Mouse (Mus musculus): ENCODE data around the gene Dcun1d4. TPM values are rescaled to one million over a fixed set of nuclear protein-coding genes. Genes with fewer than 3 reads are reported as not detected.

Gene Dcun1d4
- 71.0 and 73.2 TPM in 2 replicates for polyA plus RNA-seq (2014; fragmentation: Nextera tagmentation; extraction: Ambion mirVana)

DNA sequence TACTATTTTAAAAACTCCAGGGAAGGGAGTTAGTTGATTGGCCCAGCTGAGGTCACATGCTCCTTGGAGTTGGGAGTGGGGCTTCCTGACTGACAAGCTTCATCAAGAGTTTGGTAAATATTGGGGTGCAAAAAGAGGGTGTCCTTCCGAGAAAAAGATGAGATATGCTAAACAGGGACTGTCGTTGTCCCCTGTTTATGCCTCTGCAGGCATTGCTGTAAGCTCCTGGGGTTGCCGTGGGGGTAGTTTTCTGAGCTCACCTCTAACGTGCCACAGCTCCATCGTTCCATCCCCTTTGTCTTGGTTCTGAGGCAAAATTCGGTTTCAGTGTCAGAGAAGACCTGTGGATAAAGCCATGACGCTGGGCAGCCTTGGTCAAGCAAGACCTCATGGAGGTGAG lies at the start of gene Dcun1d4:
Gene Dcun1d4, plus strand, starts transcription at position 301 of the 400 bp plus-strand sequence.
- H3K9me3 ChIP-seq (ENCODE audit: control insufficient read depth, low read length) = no peaks in the 10 kb centered on the region
- 81% methylated on average over 7 of the region's 7 CpGs for WGBS

DNA sequence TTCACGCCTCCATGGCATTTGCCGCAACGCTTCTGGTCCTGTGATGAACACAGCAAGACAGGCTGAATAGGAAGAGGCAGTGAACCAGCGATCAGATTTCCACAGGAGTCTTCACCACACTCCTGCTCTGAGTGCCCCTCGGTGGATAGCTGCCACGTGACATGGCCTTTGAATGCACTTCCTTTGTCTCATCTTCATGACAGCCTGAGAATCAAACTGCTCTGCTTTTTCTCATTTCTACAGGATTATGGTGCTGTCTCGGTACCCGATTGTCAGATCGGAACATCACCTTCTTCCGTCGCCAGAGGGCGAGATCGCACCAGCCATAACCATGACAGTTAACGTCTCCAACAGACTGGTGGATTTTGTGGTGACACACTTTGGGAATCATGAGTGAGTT lies 49.2 kb upstream of the Dcun1d4 start:
- Histone ChIP-seq H3K4me1 (ENCODE audit: control insufficient read depth, insufficient read depth, low read length) (no peaks in the 10 kb centered on the region), H3K4me2 (ENCODE audit: low read depth) (no peak overlapping the region), H3K27ac (ENCODE audit: low read depth, low read length) (no peak overlapping the region), H3K9ac (ENCODE audit: low read length) (no peak overlapping the region; the same call in 1 of the 2 replicates), H3K27me3 (ENCODE audit: control insufficient read depth, insufficient read depth, low read length) (no peaks in the 10 kb centered on the region), H3K36me3 (ENCODE audit: control insufficient read depth, insufficient read depth, low read length) (no peaks in the 10 kb centered on the region), H3K4me3 (ENCODE audit: low read depth, low read length) (no peak overlapping the region), H3K9me3 (ENCODE audit: control insufficient read depth, low read length) (no peaks in the 10 kb centered on the region)
- ATAC-seq (ENCODE audit: insufficient read depth, low FRiP score, low TSS enrichment) (no peak; the same call in 1 of the 2 replicates), DNase-seq (ENCODE audit: low spot score) (peak; percentile 77)
- WGBS = 27% methylated on average over 14 of the region's 14 CpGs

More for the DNA sequence above, at the start of gene Dcun1d4:
- no peaks in the 10 kb centered on the region for H3K4me1 ChIP-seq (ENCODE audit: control insufficient read depth, insufficient read depth, low read length)
- H3K4me2 ChIP-seq (ENCODE audit: low read depth) = no peak within 1 kb of the TSS
- H3K27me3 ChIP-seq (ENCODE audit: control insufficient read depth, insufficient read depth, low read length) = no peaks in the 10 kb centered on the region
- no peak for ATAC-seq (ENCODE audit: insufficient read depth, low FRiP score, low TSS enrichment)
- no peak within 1 kb of the TSS for H3K9ac ChIP-seq (ENCODE audit: low read length)
- DNase-seq (ENCODE audit: low spot score) = no peak
- no peak within 1 kb of the TSS for H3K4me3 ChIP-seq (ENCODE audit: low read depth, low read length)
- H3K27ac ChIP-seq (ENCODE audit: low read depth, low read length) = no peak within 1 kb of the TSS
- no peaks in the 10 kb centered on the region for H3K36me3 ChIP-seq (ENCODE audit: control insufficient read depth, insufficient read depth, low read length)

DNA sequence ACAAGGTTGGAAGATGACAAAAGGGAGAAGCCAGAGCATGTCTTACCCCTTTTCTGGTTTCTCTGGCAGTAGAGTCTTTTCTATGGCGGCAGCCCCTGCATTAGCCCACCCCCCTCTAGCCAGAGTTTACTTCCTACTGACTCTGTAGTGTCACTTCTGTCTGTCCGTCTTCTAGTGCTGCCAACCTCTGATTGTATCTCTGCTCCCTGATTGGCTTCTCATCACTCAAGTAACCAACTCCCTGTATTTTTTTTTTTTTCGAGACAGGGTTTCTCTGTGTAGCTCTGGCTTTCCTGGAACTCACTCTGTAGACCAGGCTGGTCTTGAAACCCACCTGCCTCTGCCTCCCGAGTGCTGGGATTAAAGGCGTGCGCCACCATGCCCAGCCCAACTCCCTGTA lies 48.0 kb upstream of the Dcun1d4 start:
- WGBS = 84% methylated on average over 6 of the region's 6 CpGs
- H3K27me3 ChIP-seq (ENCODE audit: control insufficient read depth, insufficient read depth, low read length) = no peaks in the 10 kb centered on the region
- DNase-seq (ENCODE audit: low spot score) (no peak), ATAC-seq (ENCODE audit: insufficient read depth, low FRiP score, low TSS enrichment) (no peak)
- H3K9me3 ChIP-seq (ENCODE audit: control insufficient read depth, low read length) = no peaks in the 10 kb centered on the region
- H3K27ac ChIP-seq (ENCODE audit: low read depth, low read length) = no peak overlapping the region
- H3K4me2 ChIP-seq (ENCODE audit: low read depth) = no peak overlapping the region
- no peaks in the 10 kb centered on the region for H3K36me3 ChIP-seq (ENCODE audit: control insufficient read depth, insufficient read depth, low read length)
- no peak overlapping the region for H3K4me3 ChIP-seq (ENCODE audit: low read depth, low read length)
- no peak overlapping the region for H3K9ac ChIP-seq (ENCODE audit: low read length)
- no peaks in the 10 kb centered on the region for H3K4me1 ChIP-seq (ENCODE audit: control insufficient read depth, insufficient read depth, low read length)

- ATAC-seq (ENCODE audit: insufficient read depth, low FRiP score, low TSS enrichment) (no peak), DNase-seq (ENCODE audit: low spot score) (no peak)
- H3K36me3 ChIP-seq (ENCODE audit: control insufficient read depth, insufficient read depth, low read length) = no peaks in the 10 kb centered on the region
- H3K4me1 ChIP-seq (ENCODE audit: control insufficient read depth, insufficient read depth, low read length) = no peaks in the 10 kb centered on the region
- no peak overlapping the region for H3K4me3 ChIP-seq (ENCODE audit: low read depth, low read length)
- no peak overlapping the region for H3K27ac ChIP-seq (ENCODE audit: low read depth, low read length)
- no peaks in the 10 kb centered on the region for H3K27me3 ChIP-seq (ENCODE audit: control insufficient read depth, insufficient read depth, low read length)
- H3K9ac ChIP-seq (ENCODE audit: low read length) = no peak overlapping the region
- H3K4me2 ChIP-seq (ENCODE audit: low read depth) = no peak overlapping the region
- no peaks in the 10 kb centered on the region for H3K9me3 ChIP-seq (ENCODE audit: control insufficient read depth, low read length)
- 80% methylated on average over 7 of the region's 7 CpGs for WGBS
Measured at GRCm38 (mm10) chr5:73434764-73435163, 46.0 kb upstream of the Dcun1d4 start.

DNA sequence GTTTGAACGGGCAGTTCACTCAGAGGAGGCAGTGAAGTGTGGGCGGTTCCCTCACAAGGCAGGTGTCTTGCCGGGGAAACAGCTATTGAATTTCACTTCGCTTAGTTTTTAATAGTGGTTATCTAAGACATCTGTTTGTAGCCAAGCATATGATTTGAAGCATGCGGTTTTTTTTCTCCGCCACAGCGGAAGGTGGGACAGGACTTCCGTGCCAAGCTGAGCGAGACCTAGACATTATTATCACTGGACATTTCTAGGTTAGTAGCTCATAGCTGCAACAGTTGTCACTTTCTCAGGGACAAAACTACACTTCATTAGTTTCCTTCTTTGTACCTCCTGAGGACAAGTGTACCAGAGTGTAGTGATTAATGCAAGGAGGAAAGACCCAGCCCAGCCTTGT lies 38.6 kb upstream of the Dcun1d4 start:
- H3K9ac ChIP-seq (ENCODE audit: low read length) = no peak overlapping the region
- no peaks in the 10 kb centered on the region for H3K9me3 ChIP-seq (ENCODE audit: control insufficient read depth, low read length)
- H3K36me3 ChIP-seq (ENCODE audit: control insufficient read depth, insufficient read depth, low read length) = no peaks in the 10 kb centered on the region
- no peak for DNase-seq (ENCODE audit: low spot score)
- H3K27ac ChIP-seq (ENCODE audit: low read depth, low read length) = no peak overlapping the region
- 82% methylated on average over 9 of the region's 9 CpGs for WGBS
- ATAC-seq (ENCODE audit: insufficient read depth, low FRiP score, low TSS enrichment) = no peak
- no peaks in the 10 kb centered on the region for H3K4me1 ChIP-seq (ENCODE audit: control insufficient read depth, insufficient read depth, low read length)
- no peak overlapping the region for H3K4me2 ChIP-seq (ENCODE audit: low read depth)
- H3K4me3 ChIP-seq (ENCODE audit: low read depth, low read length) = no peak overlapping the region
- H3K27me3 ChIP-seq (ENCODE audit: control insufficient read depth, insufficient read depth, low read length) = no peaks in the 10 kb centered on the region

- H3K27ac ChIP-seq (ENCODE audit: low read depth, low read length) = no peak overlapping the region
- H3K27me3 ChIP-seq (ENCODE audit: control insufficient read depth, insufficient read depth, low read length) = no peaks in the 10 kb centered on the region
- no peak for ATAC-seq (ENCODE audit: insufficient read depth, low FRiP score, low TSS enrichment)
- no peak overlapping the region for H3K4me2 ChIP-seq (ENCODE audit: low read depth)
- H3K4me3 ChIP-seq (ENCODE audit: low read depth, low read length) = no peak overlapping the region
- no peak for DNase-seq (ENCODE audit: low spot score)
- H3K4me1 ChIP-seq (ENCODE audit: control insufficient read depth, insufficient read depth, low read length) = no peaks in the 10 kb centered on the region; the same call in 1 of the 2 replicates
- H3K36me3 ChIP-seq (ENCODE audit: control insufficient read depth, insufficient read depth, low read length) = no peaks in the 10 kb centered on the region
- no peak overlapping the region for H3K9ac ChIP-seq (ENCODE audit: low read length)
- 81% methylated on average over 1 of the region's 1 CpGs for WGBS
- H3K9me3 ChIP-seq (ENCODE audit: control insufficient read depth, low read length) = no peaks in the 10 kb centered on the region
Measured at GRCm38 (mm10) chr5:73450276-73450675, 30.5 kb upstream of the Dcun1d4 start.

DNA sequence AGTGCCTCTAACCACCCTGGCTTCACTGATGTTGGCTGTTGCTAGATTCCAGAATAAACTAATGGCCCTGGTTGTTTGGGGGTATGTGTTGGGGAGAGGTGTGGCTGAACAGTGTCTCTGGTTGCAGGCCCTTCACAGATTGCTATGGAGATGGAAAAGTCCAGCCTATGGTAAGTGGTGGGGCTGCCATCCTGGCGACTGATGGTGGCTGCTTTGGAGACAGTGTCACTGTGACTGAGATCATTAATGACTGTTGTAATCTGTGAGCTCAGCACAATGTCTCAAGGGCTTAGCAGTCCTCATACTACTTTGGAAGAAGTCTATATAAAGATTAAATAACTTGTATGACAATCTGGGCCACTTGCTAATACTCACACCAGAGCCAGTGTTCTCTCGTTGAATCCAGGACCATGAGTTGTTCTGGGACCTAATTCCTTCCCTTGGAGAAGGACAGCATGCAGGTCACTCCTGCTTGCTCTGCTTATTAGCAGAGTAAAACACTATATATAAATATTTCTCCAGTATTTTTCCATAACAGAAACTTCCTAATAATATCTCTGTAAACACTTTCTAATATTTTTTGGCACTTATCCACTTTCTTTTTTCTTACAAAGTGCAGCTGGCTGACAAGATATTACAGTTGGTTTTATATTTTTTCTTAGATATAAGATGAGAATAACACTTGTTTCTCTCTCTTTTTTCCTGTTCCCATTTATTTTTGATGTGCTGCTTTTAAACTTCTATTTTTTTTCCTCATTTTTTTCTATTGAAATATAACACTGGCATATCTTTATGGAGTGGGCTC lies 26.1 kb upstream of the Dcun1d4 start:
- Histone ChIP-seq H3K9me3 (ENCODE audit: control insufficient read depth, low read length) (no peaks in the 10 kb centered on the region), H3K4me1 (ENCODE audit: control insufficient read depth, insufficient read depth, low read length) (no peaks in the 10 kb centered on the region; the same call in 1 of the 2 replicates), H3K4me3 (ENCODE audit: low read depth, low read length) (no peak overlapping the region), H3K4me2 (ENCODE audit: low read depth) (no peak overlapping the region), H3K9ac (ENCODE audit: low read length) (no peak overlapping the region), H3K27ac (ENCODE audit: low read depth, low read length) (no peak overlapping the region), H3K27me3 (ENCODE audit: control insufficient read depth, insufficient read depth, low read length) (no peaks in the 10 kb centered on the region), H3K36me3 (ENCODE audit: control insufficient read depth, insufficient read depth, low read length) (no peaks in the 10 kb centered on the region)
- WGBS = 75% methylated on average over 2 of the region's 2 CpGs
- ATAC-seq (ENCODE audit: insufficient read depth, low FRiP score, low TSS enrichment) (no peak), DNase-seq (ENCODE audit: low spot score) (no peak)

- Histone ChIP-seq H3K9me3 (ENCODE audit: control insufficient read depth, low read length) (no peaks in the 10 kb centered on the region), H3K9ac (ENCODE audit: low read length) (no peak overlapping the region), H3K27ac (ENCODE audit: low read depth, low read length) (no peak overlapping the region), H3K4me1 (ENCODE audit: control insufficient read depth, insufficient read depth, low read length) (no peaks in the 10 kb centered on the region; the same call in 1 of the 2 replicates), H3K27me3 (ENCODE audit: control insufficient read depth, insufficient read depth, low read length) (no peaks in the 10 kb centered on the region), H3K4me2 (ENCODE audit: low read depth) (no peak overlapping the region), H3K4me3 (ENCODE audit: low read depth, low read length) (no peak overlapping the region), H3K36me3 (ENCODE audit: control insufficient read depth, insufficient read depth, low read length) (no peaks in the 10 kb centered on the region)
- DNase-seq (ENCODE audit: low spot score) (no peak), ATAC-seq (ENCODE audit: insufficient read depth, low FRiP score, low TSS enrichment) (no peak)
- 85% methylated on average over 5 of the region's 5 CpGs for WGBS
Measured at GRCm38 (mm10) chr5:73455307-73455687, 25.5 kb upstream of the Dcun1d4 start.

Measured in neural tube, embryonic 11.5 days (tissue).